Mouse (Mus musculus) limb, embryonic 14.5 days (tissue): ENCODE data around the gene Tcte2. TPM values are rescaled to one million over a fixed set of nuclear protein-coding genes. Genes with fewer than 3 reads are reported as not detected.
"Not testable (repeated sequence)": the region's sequence is repeated elsewhere in the genome, so short reads cannot be mapped to it uniquely, and the experiment has no call there.

Experiments used
- ATAC-seq: fragments of 200-750 bp; cut with Nextera tagmentation; 2 replicates; pipeline ENCODE4 v1.8.0; 2017; ENCODE audit warnings: low read depth, moderate number of reproducible peaks, moderate TSS enrichment; ENCODE audit not compliant: low FRiP score
- DNase-seq: peaks from one replicate; pipeline ENCODE4 v3.0.0-alpha.2; 2015; ENCODE audit warnings: low spot score
- H3K27ac ChIP-seq: fragments of 300-500 bp; sonication (generic); replicated peaks from 2 replicates; pipeline ENCODE4 v1.5.1; 2014; ENCODE audit warnings: low read depth, mild to moderate bottlenecking, low read length, moderate library complexity, mixed read lengths
- H3K27me3 ChIP-seq: fragments of 300-500 bp; sonication (generic); 2 replicates; pipeline ENCODE4 v1.6.1; 2014; ENCODE audit warnings: low read length, mixed read lengths; ENCODE audit not compliant: control insufficient read depth, insufficient read depth
- H3K36me3 ChIP-seq: fragments of 300-500 bp; sonication (generic); 2 replicates; pipeline ENCODE4 v1.6.1; 2014; ENCODE audit warnings: mild to moderate bottlenecking, low read length, moderate library complexity, mixed read lengths; ENCODE audit not compliant: control insufficient read depth, insufficient read depth
- H3K4me1 ChIP-seq: fragments of 300-500 bp; sonication (generic); 2 replicates; pipeline ENCODE4 v1.6.1; 2014; ENCODE audit warnings: antibody characterized with exemption, low read length, mixed read lengths; ENCODE audit not compliant: control insufficient read depth, insufficient read depth
- H3K4me2 ChIP-seq: fragments of 300-500 bp; sonication (generic); replicated peaks from 2 replicates; pipeline ENCODE4 v1.6.1; 2014; ENCODE audit warnings: low read depth, mild to moderate bottlenecking, low read length, moderate library complexity; ENCODE audit not compliant: severe bottlenecking
- H3K4me3 ChIP-seq: fragments of 300-500 bp; sonication (generic); replicated peaks from 2 replicates; pipeline ENCODE4 v1.5.1; 2014; ENCODE audit warnings: low read length
- H3K9ac ChIP-seq: fragments of 300-500 bp; sonication (generic); 2 replicates; pipeline ENCODE4 v1.6.1; 2014; ENCODE audit warnings: mild to moderate bottlenecking, low read depth, low read length, moderate library complexity; ENCODE audit not compliant: severe bottlenecking
- H3K9me3 ChIP-seq: fragments of 300-500 bp; sonication (generic); 2 replicates; pipeline ENCODE4 v1.6.1; 2016; ENCODE audit warnings: low read length; ENCODE audit not compliant: control insufficient read depth
- POLR2A ChIP-seq: fragments of 200-500 bp; IDR thresholded peaks from 2 replicates; pipeline ENCODE4 v1.8.0; 2012; ENCODE audit warnings: inconsistent platforms, mild to moderate bottlenecking, moderate library complexity, borderline replicate concordance; ENCODE audit not compliant: insufficient read depth, insufficient read length; ENCODE audit errors: extremely low read depth
- WGBS: fragments of 180-500 bp; shearing (Covaris S2); extraction: QIAGEN DNeasy Blood & Tissue Kit; methylation state at CpG from one replicate; pipeline ENCODE4 v1.1.7; 2014; 5-methylcytosine and 5-hydroxymethylcytosine counted together
- polyA plus RNA-seq, 2 experiments: library from polyadenylated mRNA; depleted of rRNA in 1 of 2; stranded (reverse) in 1 of 2; unstranded in 1 of 2; fragments of >200 nt; fragmentation: Nextera tagmentation in 1 of 2; extraction: Ambion mirVana in 1 of 2; gene quantifications; 2 replicates each; pipeline versions ENCODE4 v1.2.1 to v1.2.3; 2012 to 2014

The Tcte2 gene
- polyA plus RNA-seq (2012; rRNA removed) (4.4 and 4.6 TPM in 2 replicates), polyA plus RNA-seq (2014; fragmentation: Nextera tagmentation; extraction: Ambion mirVana) (4.4 and 5.2 TPM in 2 replicates)

DNA sequence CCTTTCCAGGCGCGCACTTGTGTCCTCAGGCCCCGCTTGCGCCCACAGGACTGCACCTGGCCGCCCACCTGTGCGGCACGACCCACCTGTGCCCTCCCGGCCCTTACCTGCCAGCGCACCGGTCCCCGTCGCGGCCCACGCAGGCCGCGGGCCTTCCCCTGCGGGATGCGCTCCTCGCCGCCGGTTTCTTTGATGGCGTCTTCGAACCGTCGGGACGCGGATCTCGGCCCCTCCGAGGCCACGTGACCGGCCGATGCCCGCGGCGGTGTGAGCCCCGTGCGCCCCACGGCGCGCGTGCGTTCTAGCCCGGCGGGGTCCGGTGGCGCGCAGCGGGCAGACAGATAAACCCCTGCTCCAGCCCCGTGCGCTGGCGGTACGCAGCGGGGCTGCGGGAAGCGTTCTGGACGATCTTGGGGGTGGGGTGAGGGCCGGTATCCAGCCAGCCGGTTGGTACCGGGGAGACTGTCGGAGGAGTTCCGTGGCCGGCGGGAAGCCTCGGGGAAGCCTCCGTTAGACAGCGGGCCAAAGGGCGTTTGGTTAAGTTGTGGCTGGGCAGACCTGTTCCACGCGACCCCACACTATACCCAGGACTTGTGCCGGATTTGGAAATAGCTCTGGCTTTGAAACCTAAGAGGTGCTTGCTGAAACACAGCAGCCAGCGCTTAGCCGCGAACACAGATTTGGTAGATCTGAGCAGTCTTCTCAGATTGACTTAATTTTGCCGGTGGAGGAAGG lies at the start of gene Tcte2:
Gene Tcte2, minus strand, starts transcription at position 647 of the 735 bp plus-strand sequence.
- Histone ChIP-seq H3K4me2 (peak within 1 kb of the TSS; percentile 100), H3K4me3 (peak within 1 kb of the TSS; percentile 85), H3K27ac (peak within 1 kb of the TSS; percentile 61), H3K36me3 (no peaks in the 10 kb centered on the region), H3K9ac (peak within 1 kb of the TSS; percentile 90), H3K27me3 (no peaks in the 10 kb centered on the region), H3K9me3 (no peaks in the 10 kb centered on the region), H3K4me1 (no peaks in the 10 kb centered on the region; the same call in 1 of the 2 replicates)
- under 1% methylated on average over 65 of the region's 74 CpGs for WGBS
- ATAC-seq (peak; percentile 14; the same call in 1 of the 2 replicates), DNase-seq (no peak)
- TF ChIP-seq POLR2A = no peak

DNA sequence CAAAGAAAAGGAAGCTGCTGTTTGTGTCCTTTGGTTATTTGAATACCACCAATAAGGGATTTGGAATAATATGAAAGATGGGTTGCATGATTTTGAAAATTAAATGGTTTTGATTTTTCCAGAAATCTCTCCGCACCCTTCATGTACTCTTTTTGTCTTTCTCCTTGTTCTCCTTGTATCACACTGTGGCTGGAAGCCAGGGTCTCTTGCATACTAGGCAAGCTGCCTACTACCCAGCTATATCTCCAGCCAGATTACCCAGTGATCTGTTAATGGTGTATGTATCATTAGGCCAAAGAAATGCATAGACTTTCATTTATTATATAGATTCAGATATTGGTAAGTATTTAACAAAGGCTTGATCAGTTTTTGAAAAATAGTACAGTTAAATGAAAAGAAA lies 44.4 kb upstream of the Tcte2 start:
- Histone ChIP-seq H3K4me2 (no peak overlapping the region), H3K9ac (no peak overlapping the region), H3K4me3 (no peak overlapping the region), H3K4me1 (0 out of 2 replicates have a peak, but pooled peaks cover 2% of the 10 kb centered on the region), H3K36me3 (peaks cover 20% of the 10 kb centered on the region), H3K27ac (no peak overlapping the region), H3K9me3 (no peaks in the 10 kb centered on the region), H3K27me3 (no peaks in the 10 kb centered on the region)
- no peak for ATAC-seq
- WGBS = 98% methylated on average over 1 of the region's 1 CpGs
- no peak for TF ChIP-seq POLR2A
- no peak for DNase-seq

DNA sequence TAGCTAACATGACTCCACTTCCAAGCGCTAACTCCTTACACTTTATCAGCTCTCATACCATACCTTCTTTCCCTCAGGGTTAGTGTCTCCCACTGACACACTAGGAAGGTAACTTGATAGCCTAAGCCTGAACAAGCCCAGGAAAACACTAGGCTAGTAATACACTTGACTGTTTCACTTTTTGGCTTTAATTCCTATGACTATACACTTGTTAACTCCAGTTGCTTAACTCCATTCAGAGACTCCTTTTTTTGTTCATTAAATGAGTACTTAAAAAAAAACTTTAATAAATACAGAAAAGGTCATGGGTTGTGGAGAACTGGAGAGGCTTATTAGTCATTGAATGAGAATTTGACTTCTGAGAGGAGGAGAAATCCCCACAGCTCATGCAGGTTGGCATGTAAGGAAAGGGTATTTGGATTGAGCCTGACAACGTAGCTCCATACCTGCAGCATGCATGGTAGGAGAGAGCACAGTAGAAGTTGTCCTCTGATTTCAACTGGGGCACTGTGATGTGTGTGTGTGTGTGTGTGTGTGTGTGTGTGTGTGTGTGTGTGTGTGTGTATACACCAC lies 41.3 kb upstream of the Tcte2 start:
- no peak for DNase-seq
- no peak overlapping the region for H3K4me2 ChIP-seq
- H3K9ac ChIP-seq = no peak overlapping the region
- H3K4me1 ChIP-seq = 0 out of 2 replicates have a peak, but pooled peaks cover 2% of the 10 kb centered on the region
- no peak overlapping the region for H3K4me3 ChIP-seq
- H3K27ac ChIP-seq = no peak overlapping the region
- no peak for TF ChIP-seq POLR2A
- no peak for ATAC-seq
- H3K27me3 ChIP-seq = no peaks in the 10 kb centered on the region
- H3K9me3 ChIP-seq = no peaks in the 10 kb centered on the region
- peaks cover 11% of the 10 kb centered on the region for H3K36me3 ChIP-seq
- WGBS = 76% methylated on average over 2 of the region's 2 CpGs

DNA sequence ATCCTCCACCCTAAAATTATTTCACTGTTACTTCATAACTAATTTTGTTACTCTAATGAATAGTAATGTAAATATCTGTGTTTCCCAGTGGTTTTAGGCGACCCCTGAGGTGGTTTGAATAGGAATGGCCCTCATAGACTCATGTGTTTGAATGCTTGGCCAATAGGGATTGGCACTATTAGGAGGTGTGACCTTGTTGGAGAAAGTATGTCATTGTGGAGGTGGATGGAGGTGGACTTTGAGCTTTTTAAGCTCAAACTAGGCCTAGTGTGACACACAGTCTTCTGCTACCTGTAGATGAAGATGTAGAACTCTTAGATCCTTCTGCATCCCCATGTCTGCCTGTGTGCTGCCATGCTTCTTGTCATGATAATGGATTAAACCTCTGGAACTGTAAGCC lies 36.1 kb upstream of the Tcte2 start:
- Histone ChIP-seq H3K9ac (no peak overlapping the region), H3K27ac (no peak overlapping the region), H3K4me3 (no peak overlapping the region), H3K4me1 (0 out of 2 replicates have a peak, but pooled peaks cover 1% of the 10 kb centered on the region), H3K9me3 (no peaks in the 10 kb centered on the region), H3K27me3 (no peaks in the 10 kb centered on the region), H3K4me2 (no peak overlapping the region), H3K36me3 (no peaks in the 10 kb centered on the region)
- TF ChIP-seq POLR2A = no peak
- 76% methylated on average over 1 of the region's 1 CpGs for WGBS
- DNase-seq (no peak), ATAC-seq (no peak)

DNA sequence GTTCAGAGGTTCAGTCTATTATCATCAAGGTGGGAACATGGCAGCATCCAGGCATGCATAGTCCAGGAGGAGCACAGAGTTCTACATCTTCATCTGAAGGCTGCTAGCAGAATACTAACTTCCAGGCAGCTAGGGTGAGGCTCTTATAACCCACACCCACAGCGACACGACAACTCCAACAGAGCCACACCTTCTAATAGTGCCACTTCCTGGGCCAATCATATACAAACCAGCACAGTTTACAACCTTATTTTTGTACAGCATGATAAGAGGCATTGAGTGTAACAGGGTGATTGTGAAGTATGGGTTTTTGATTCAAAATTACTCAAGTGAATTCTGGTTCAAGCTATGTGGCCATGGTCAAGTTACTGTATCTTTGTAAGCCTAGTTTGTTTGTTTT lies 28.4 kb upstream of the Tcte2 start:
- not testable (repeated sequence) for H3K4me2 ChIP-seq, H3K36me3 ChIP-seq, H3K9me3 ChIP-seq, DNase-seq, H3K9ac ChIP-seq, H3K4me3 ChIP-seq, H3K27ac ChIP-seq, H3K27me3 ChIP-seq, H3K4me1 ChIP-seq, ATAC-seq
- 94% methylated on average over 2 of the region's 2 CpGs for WGBS
